Mouse (Mus musculus): ENCODE data around the gene Pla2g4d.

The Pla2g4d gene

GRCm38 (mm10) chr2:120288995-120289394 is at the start of gene Pla2g4d:
TSS of gene Pla2g4d (minus strand) at chr2:120289197.
- no peak for TF ChIP-seq GATA4 (IDR thresholded peaks at IDR 0.05; ENCODE audit: insufficient replicate concordance, low read length)

GRCm38 (mm10) chr2:120337886-120338285 is 48.9 kb upstream of the Pla2g4d start:
- no peak for TF ChIP-seq GATA4 (IDR thresholded peaks at IDR 0.05; ENCODE audit: insufficient replicate concordance, low read length)

DNA sequence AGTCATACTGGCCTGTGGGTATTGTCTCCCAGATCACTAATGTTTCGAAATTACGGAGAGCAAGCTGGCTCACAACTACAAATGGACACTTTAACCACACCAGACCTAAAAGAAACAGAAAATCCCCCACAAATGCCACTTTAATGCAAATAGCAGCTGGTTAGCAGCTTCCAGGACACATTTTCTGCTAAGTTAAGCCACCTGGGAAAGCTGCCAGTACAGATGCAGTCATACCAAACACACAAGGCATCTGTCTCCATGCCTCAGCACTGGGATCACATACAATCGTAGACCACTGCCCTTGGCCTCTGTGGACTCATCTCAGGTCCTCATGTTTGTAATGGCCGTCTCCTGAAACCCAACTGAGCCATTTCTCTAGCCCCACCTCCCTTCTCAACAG is 42.6 kb upstream of the Pla2g4d start:
- no peak for TF ChIP-seq GATA4 (IDR thresholded peaks at IDR 0.05; ENCODE audit: insufficient replicate concordance, low read length)

- TF ChIP-seq GATA4 (IDR thresholded peaks at IDR 0.05; ENCODE audit: insufficient replicate concordance, low read length): no peak
These were observed 26.1 kb upstream of the Pla2g4d start for GRCm38 (mm10) chr2:120315077-120315476.

DNA sequence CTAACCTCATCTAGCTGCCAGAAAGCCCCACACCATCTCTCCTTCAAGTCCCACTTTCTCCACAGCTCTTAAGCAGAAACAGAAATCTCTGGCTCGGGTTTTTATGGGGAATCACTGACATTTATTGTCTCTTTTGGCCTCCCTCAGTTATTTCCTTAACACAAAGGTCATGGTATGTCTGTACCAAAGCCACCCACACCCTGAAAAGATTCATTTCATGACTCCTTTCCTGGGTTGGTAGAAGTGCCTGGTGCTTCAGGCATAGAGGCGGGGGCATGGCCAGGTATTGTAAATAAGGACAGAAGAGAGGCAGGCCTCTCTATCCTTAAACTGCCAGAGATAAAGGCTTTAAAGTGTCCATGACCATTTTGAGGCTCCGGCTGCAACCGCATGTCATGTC is 25.5 kb upstream of the Pla2g4d start:
- no peak for TF ChIP-seq GATA4 (IDR thresholded peaks at IDR 0.05; ENCODE audit: insufficient replicate concordance, low read length)

DNA sequence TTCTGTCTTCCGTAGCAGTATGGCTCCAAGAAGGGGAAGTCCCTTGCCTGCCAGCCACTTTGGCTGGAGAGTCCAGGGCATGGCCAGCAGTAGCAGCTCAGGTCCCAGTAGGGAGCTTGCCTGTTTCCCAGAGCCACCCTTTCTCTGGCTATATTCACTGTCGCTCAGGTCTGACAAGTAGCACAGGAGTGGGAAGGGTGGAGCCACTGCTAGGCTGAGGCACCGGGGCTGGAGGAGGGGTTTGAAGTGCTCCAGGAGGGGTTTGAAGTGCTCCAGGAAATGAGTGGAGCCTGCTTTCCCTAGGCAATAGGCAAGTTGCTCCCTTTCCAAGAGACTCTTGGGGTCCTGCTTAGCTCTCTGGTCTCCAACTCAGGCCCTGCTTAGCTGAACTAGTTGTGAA is 25.0 kb upstream of the Pla2g4d start, which contains the start of gene Pla2g4f:
Gene Pla2g4f (minus strand): TSS at position 190 of the 400 bp plus-strand sequence.
- TF ChIP-seq GATA4 (IDR thresholded peaks at IDR 0.05; ENCODE audit: insufficient replicate concordance, low read length): no peak

- no peak for TF ChIP-seq GATA4 (IDR thresholded peaks at IDR 0.05; ENCODE audit: insufficient replicate concordance, low read length)
These were observed 23.4 kb upstream of the Pla2g4d start for GRCm38 (mm10) chr2:120312276-120312825.

DNA sequence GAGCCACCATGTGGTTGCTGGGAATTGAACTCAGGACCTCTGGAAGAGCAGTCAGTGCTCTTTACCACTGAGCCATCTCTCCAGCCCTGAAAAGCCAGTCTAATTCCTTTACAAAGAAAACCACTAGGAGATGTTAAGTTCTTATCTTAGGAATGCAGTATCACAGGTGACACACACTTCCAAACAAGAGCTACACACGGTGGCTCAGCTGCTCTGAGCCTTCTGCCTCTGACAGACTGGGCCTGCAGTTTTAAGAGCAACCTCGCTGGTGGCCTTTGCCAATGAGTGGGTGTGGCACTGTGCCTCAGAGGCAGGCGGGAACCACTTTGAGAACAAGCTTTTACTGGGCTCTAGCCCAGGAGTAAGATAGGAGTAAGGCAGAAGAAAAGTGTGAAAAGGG is 15.1 kb upstream of the Pla2g4d start:
- TF ChIP-seq GATA4 (IDR thresholded peaks at IDR 0.05; ENCODE audit: insufficient replicate concordance, low read length): no peak

- no peak for TF ChIP-seq GATA4 (IDR thresholded peaks at IDR 0.05; ENCODE audit: insufficient replicate concordance, low read length)
These were observed 12.1 kb upstream of the Pla2g4d start for GRCm38 (mm10) chr2:120301076-120301475.

DNA sequence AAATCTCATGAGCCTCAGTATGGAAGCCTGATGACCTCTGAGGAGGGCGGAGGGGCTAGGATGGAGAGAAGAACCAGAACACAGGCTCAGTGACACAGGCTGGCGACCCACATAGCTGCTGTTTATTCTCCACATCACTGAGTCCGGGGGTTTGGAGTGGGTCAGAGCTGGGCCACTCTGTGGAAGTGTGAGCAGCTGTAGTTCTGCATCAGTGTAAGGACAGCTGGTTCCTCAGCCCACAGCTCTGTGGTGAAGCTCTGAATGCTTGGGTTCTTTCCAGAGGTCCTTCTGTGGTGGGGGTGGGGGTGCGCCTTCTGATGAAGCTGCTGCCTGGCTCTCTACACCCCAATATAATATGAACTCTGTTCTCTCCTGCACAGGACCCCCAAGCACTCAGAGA is 10.9 kb upstream of the Pla2g4d start:
- no peak for TF ChIP-seq GATA4 (IDR thresholded peaks at IDR 0.05; ENCODE audit: insufficient replicate concordance, low read length)

- TF ChIP-seq GATA4 (IDR thresholded peaks at IDR 0.05; ENCODE audit: insufficient replicate concordance, low read length): no peak
These were observed 7.2 kb upstream of the Pla2g4d start for GRCm38 (mm10) chr2:120296160-120296559.

DNA sequence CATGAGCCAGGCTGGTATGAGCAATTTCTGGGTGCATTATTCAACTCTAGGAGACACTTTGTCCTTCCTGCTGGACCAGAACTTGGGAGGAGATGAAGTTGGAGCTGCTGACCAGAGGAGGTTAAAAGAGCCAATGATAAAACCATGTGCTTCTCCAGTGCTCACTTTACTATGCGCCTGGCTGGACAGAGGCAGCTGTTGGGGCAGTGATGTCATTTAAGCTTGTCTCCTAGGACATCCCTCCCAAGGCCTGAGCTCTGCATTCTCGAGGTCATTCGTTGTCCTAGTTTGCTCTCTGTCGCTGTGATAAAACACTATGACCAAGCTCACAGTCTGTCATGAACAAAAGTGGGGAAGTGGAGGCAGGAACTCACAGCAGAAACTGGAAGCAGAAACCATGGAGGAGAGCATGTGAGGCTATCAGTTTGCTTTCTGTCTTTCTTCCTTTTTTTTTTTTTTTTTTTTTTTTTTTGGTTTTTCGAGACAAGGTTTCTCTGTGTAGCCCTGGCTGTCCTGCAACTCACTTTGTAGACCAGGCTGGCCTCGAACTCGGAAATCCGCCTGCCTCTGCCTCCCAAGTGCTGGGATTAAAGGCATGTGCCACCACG is 2.6 kb upstream of the Pla2g4d start:
- no peak for TF ChIP-seq GATA4 (IDR thresholded peaks at IDR 0.05; ENCODE audit: insufficient replicate concordance, low read length)

DNA sequence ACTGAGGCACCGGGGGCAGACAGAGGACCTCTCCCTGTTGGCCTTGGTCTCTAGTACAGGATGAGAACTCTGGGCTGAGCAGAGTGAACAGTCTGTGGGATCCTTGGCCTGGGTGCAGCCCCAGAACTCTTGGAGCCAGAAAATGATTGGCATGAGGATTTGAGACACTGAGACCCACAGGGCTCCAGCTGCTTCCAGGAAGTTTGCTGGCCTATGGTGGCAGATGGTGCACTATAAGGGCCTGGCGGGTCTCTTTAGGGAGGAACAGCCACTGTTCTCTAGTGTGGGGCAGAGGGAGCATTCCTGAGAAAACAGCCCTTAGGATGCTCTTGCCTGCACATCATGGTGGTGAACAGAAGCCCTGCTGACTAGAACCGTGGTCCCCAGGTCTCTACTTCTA is 596 bp downstream of the Pla2g4d start:
- TF ChIP-seq GATA4 (IDR thresholded peaks at IDR 0.05; ENCODE audit: insufficient replicate concordance, low read length): no peak

GRCm38 (mm10) chr2:120285639-120286038 is 3.4 kb downstream of the Pla2g4d start:
- TF ChIP-seq GATA4 (IDR thresholded peaks at IDR 0.05; ENCODE audit: insufficient replicate concordance, low read length): no peak

DNA sequence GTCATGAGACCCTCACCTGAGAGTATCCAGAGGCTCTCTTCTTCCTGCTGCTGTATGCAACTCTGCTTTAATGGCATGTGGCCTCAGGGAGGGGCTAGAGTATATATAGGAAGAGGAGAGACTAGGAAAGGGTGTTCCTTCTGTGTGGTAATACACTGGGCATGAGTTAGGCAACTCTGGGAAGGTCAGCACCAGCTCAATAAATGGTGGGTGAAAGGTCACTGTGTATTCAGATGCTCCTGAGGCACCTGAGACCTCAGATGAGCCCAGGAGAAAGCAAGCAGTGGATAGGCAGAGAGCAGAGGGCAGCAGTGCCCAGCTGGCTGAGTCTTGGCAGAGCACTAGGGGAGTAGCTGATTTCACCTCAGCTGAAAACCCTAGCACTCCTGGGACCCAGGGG is 4.3 kb downstream of the Pla2g4d start:
- TF ChIP-seq GATA4 (IDR thresholded peaks at IDR 0.05; ENCODE audit: insufficient replicate concordance, low read length): no peak

DNA sequence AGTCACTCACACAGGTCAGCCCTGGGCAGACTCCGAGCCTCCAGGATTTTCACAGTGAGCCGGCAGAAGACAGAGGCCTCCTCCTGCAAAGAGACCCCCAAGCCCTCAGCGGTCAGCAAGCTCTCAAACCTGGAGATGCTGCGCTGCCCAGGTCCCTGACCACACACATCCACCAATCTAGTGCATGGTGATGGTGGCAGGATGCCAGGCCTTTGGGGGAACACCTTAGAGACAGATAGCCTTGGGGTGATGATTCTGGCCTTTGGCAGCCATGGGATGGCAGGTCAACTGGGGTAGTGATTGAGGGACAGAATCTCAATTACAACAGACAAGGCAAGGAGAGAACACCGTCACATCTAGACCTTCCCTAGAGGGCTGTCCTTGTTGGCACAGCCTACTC is 4.9 kb downstream of the Pla2g4d start:
- no peak for TF ChIP-seq GATA4 (IDR thresholded peaks at IDR 0.05; ENCODE audit: insufficient replicate concordance, low read length)

DNA sequence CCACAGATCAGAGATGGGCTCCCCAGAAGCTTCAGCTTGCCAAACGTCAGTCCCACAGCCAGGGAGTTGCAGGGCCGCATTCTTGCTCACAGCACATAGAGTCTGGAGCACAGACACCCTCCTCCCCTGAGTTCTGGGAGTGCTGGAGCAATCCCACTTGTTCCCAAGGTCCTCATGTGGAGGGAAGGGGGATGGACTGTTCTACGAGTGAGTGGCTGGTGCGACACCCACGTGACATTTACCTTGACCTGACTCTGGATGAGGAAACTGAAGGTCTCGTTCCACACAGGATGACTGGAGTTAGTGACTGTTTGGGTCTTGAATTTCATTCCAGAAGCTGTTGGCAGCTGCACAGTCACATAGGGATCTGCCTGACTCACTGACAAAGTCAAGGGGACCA is 5.4 kb downstream of the Pla2g4d start:
- no peak for TF ChIP-seq GATA4 (IDR thresholded peaks at IDR 0.05; ENCODE audit: insufficient replicate concordance, low read length)

Measured in liver, adult (tissue).